Mouse (Mus musculus) urinary bladder, postnatal 0 days (tissue): Measurements from ENCODE around the gene Gm428. TPM values are rescaled to one million over a fixed set of nuclear protein-coding genes. Genes with fewer than 3 reads are reported as not detected.

Experiments
- polyA plus RNA-seq: library from polyadenylated mRNA; unstranded; fragments of >200 nt; fragmentation: Nextera tagmentation; extraction: Ambion mirVana; gene quantifications from 2 replicates; pipeline ENCODE4 v1.2.1, GENCODE M21; 2015

The Gm428 gene
- not detected in 2 replicates for polyA plus RNA-seq

GRCm38 (mm10) chr4:73683216-73683615 lies at the start of gene Gm428:
Gene Gm428, plus strand, starts transcription at chr4:73683516.

GRCm38 (mm10) chr4:73637821-73638220 lies 45.5 kb upstream of the Gm428 start, which contains the start of gene Gm11236:
Gene Gm11236, plus strand, starts transcription at chr4:73638121.

GRCm38 (mm10) chr4:73668054-73668453 lies 15.3 kb upstream of the Gm428 start, which contains the start of gene Gm11239:
Gene Gm11239, plus strand, starts transcription at chr4:73668354.

Other genes with a start within 250 kb of the Gm428 start
- not detected in 2 replicates for gene Gm11238, start 75.6 kb upstream of the Gm428 start, polyA plus RNA-seq
- gene Gm11237, start 60.5 kb upstream of the Gm428 start, polyA plus RNA-seq = not detected in 2 replicates
- gene Gm11236, start 45.4 kb upstream of the Gm428 start, polyA plus RNA-seq = not detected in 2 replicates
- gene Gm11239, start 15.2 kb upstream of the Gm428 start, polyA plus RNA-seq = not detected in 2 replicates
- 4.2 and 5.5 TPM in 2 replicates for gene Rasef, start 107.5 kb downstream of the Gm428 start, polyA plus RNA-seq
- not detected in 2 replicates for gene Gm11758, start 192.8 kb downstream of the Gm428 start, polyA plus RNA-seq
- not detected in 2 replicates for gene Gm11757, start 207.6 kb downstream of the Gm428 start, polyA plus RNA-seq
- gene Gm13871, start 222.4 kb downstream of the Gm428 start, polyA plus RNA-seq = not detected in 2 replicates
- gene Gm11756, start 237.2 kb downstream of the Gm428 start, polyA plus RNA-seq = not detected in 2 replicates